Mouse (Mus musculus): Measurements from ENCODE around the gene Tbx5.

Gene Tbx5

GRCm38 (mm10) chr5:119832479-119832796 lies at the start of gene Tbx5:
Tbx5 (plus strand) TSS chr5:119832668.
- no peak for DNase-seq (ENCODE audit: low spot score in 2 of 2)

- DNase-seq (ENCODE audit: low spot score in 2 of 2): no peak
Measured at GRCm38 (mm10) chr5:119785959-119786358, 46.5 kb upstream of the Tbx5 start.

GRCm38 (mm10) chr5:119791664-119792063 lies 40.8 kb upstream of the Tbx5 start:
- DNase-seq (ENCODE audit: low spot score in 2 of 2): no peak

- DNase-seq (ENCODE audit: low spot score in 2 of 2): no peak
Measured at GRCm38 (mm10) chr5:119793972-119794371, 38.5 kb upstream of the Tbx5 start.

GRCm38 (mm10) chr5:119795376-119795775 lies 37.1 kb upstream of the Tbx5 start:
- DNase-seq (ENCODE audit: low spot score in 2 of 2): no peak

GRCm38 (mm10) chr5:119795777-119796176 lies 36.7 kb upstream of the Tbx5 start:
- DNase-seq (ENCODE audit: low spot score in 2 of 2): no peak

GRCm38 (mm10) chr5:119796443-119797160 lies 35.9 kb upstream of the Tbx5 start:
- no peak for DNase-seq (ENCODE audit: low spot score in 2 of 2)

- DNase-seq (ENCODE audit: low spot score in 2 of 2): no peak
Measured at GRCm38 (mm10) chr5:119797580-119798150, 34.8 kb upstream of the Tbx5 start.

GRCm38 (mm10) chr5:119798261-119798660 lies 34.2 kb upstream of the Tbx5 start:
- no peak for DNase-seq (ENCODE audit: low spot score in 2 of 2)

GRCm38 (mm10) chr5:119798713-119799418 lies 33.6 kb upstream of the Tbx5 start:
- no peak for DNase-seq (ENCODE audit: low spot score in 2 of 2)

GRCm38 (mm10) chr5:119799419-119800242 lies 32.8 kb upstream of the Tbx5 start:
- no peak for DNase-seq (ENCODE audit: low spot score in 2 of 2)

- DNase-seq (ENCODE audit: low spot score in 2 of 2): no peak
Measured at GRCm38 (mm10) chr5:119800243-119800665, 32.2 kb upstream of the Tbx5 start.

- no peak for DNase-seq (ENCODE audit: low spot score in 2 of 2)
Measured at GRCm38 (mm10) chr5:119802617-119803410, 29.7 kb upstream of the Tbx5 start.

GRCm38 (mm10) chr5:119803411-119804251 lies 28.8 kb upstream of the Tbx5 start:
- no peak for DNase-seq (ENCODE audit: low spot score in 2 of 2)

GRCm38 (mm10) chr5:119804301-119805039 lies 28.0 kb upstream of the Tbx5 start:
- DNase-seq (ENCODE audit: low spot score in 2 of 2): no peak

- no peak for DNase-seq (ENCODE audit: low spot score in 2 of 2)
Measured at GRCm38 (mm10) chr5:119805636-119806035, 26.8 kb upstream of the Tbx5 start.

GRCm38 (mm10) chr5:119806467-119806866 lies 26.0 kb upstream of the Tbx5 start:
- DNase-seq (ENCODE audit: low spot score in 2 of 2): no peak

GRCm38 (mm10) chr5:119807481-119808183 lies 24.8 kb upstream of the Tbx5 start:
- no peak for DNase-seq (ENCODE audit: low spot score in 2 of 2)

GRCm38 (mm10) chr5:119808713-119809112 lies 23.8 kb upstream of the Tbx5 start:
- DNase-seq (ENCODE audit: low spot score in 2 of 2): no peak

Measured in frontal cortex, postnatal 36 days (tissue).